Mouse (Mus musculus) cortical plate, adult 2 months (tissue): ENCODE data around the gene Glis3.

ENCODE experiments used
- CTCF ChIP-seq: fragments of 200-500 bp; IDR thresholded peaks from 2 replicates; pipeline ENCODE4 v1.5.1; 2011; ENCODE audit warnings: mild to moderate bottlenecking, control low read depth, low read length; ENCODE audit not compliant: insufficient read depth; ENCODE audit errors: extremely low read depth
- POLR2A ChIP-seq: fragments of 200-500 bp; IDR thresholded peaks from 2 replicates; pipeline ENCODE4 v1.6.1; 2011; ENCODE audit warnings: mild to moderate bottlenecking, low read length, control low read depth; ENCODE audit not compliant: insufficient read depth; ENCODE audit errors: extremely low read depth

DNA sequence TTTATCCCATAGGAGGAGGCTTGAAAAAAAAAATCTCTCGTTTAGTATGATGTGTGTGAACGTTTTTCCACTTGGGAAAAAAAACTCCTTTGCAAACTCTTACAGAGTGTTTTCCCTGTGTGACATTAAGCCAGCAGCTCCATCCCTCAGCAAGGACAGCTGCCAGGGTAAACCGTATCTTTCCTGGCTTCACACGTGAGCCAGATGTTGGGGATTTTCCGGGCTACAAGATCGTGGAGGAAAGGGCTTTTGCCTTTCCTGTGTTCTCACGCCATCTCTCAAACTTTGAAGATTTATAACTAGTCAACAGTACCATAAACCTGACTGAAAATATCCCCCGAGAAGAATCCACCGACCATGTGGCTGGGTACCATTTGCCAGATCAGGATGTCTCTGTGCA is 256.9 kb downstream of the Glis3 start:
- TF ChIP-seq CTCF (no peak), POLR2A (no peak)
